Comparison of ENCODE assay signal across 8 mouse cellular contexts in the genomic region with DNA sequence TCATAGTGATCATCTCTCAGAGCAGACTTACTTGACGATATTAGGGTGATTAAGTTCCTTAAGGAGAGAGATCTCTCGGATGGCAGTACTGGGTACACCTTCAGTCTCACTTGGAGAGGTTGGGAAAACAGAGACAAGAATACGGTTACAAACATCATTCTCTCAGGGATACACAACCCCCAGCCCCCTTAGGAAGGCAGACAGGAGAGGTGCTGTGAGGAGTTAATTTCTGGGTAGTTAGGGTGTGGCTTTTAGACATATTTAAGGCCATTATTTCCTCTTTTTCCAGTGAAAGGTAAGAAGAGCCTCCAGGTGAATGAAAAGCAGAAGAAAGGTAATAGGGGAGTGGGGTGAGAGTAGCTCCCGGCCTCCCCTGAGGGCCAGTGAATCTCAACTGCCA. TPM values are rescaled to one million over a fixed set of nuclear protein-coding genes. Genes with fewer than 3 reads are reported as not detected.
DNase-seq lines count a peak whose midpoint lies in the region; ATAC-seq and TF ChIP-seq lines count a peak whose summit lies in the region.

A gene (plus strand): TSS at position 301 of the 400 bp plus-strand sequence.

- peak within 1 kb of the TSS; percentile 79 for H3K9ac ChIP-seq in kidney, embryonic 15.5 days
- peak within 1 kb of the TSS; percentile 61 for H3K9ac ChIP-seq in hindbrain, postnatal 0 days (replicated peaks; ENCODE audit: low read length)
- peak within 1 kb of the TSS; percentile 25; the same call in 1 of the 2 replicates for H3K9ac ChIP-seq in midbrain, postnatal 0 days (replicated peaks; ENCODE audit: low read length, poor library complexity, severe bottlenecking)

- ATAC-seq in kidney, embryonic 15.5 days (replicated peaks; ENCODE audit: low FRiP score) = no peak; the same call in 1 of the 2 replicates
- ATAC-seq in hindbrain, postnatal 0 days = no peak
- no peak for ATAC-seq in midbrain, postnatal 0 days (ENCODE audit: low FRiP score)

- peak within 1 kb of the TSS; percentile 74 for H3K4me3 ChIP-seq in kidney, embryonic 15.5 days (replicated peaks)
- peak within 1 kb of the TSS; percentile 74 for H3K4me3 ChIP-seq in cortical plate, adult 2 months (ENCODE audit: insufficient read depth, low read length)
- peak within 1 kb of the TSS; percentile 80 for H3K4me3 ChIP-seq in hindbrain, postnatal 0 days (ENCODE audit: low read length)
- peak within 1 kb of the TSS; percentile 54 for H3K4me3 ChIP-seq in midbrain, postnatal 0 days (ENCODE audit: low read depth, low read length)

- 8% methylated on average over 4 of the region's 4 CpGs for WGBS in kidney, embryonic 15.5 days
- 26% methylated on average over 4 of the region's 4 CpGs for WGBS in hindbrain, postnatal 0 days
- 20% methylated on average over 4 of the region's 4 CpGs for WGBS in midbrain, postnatal 0 days

- no peak for TF ChIP-seq CTCF in cortical plate, adult 2 months (IDR thresholded peaks at IDR 0.05; ENCODE audit: extremely low read depth, insufficient read depth, low read length)
- TF ChIP-seq CTCF in hindbrain, postnatal 0 days (IDR thresholded peaks at IDR 0.05; ENCODE audit: low read depth) = no peak
- no peak for TF ChIP-seq CTCF in midbrain, postnatal 0 days (IDR thresholded peaks at IDR 0.05)

- no peak for DNase-seq in kidney, postnatal 10 days
- no peak for DNase-seq in hindbrain, postnatal 0 days (ENCODE audit: low spot score)
- no peak for DNase-seq in midbrain, postnatal 0 days (ENCODE audit: low spot score)
- DNase-seq in layer of hippocampus, postnatal 14 days (ENCODE audit: low spot score in 2 of 2) = no peak
- no peak for DNase-seq in thymus, postnatal 36 days
- no peak for DNase-seq in embryo, embryonic 10 days (ENCODE audit: low spot score)

- peaks cover 32% of the 10 kb centered on the region for H3K4me1 ChIP-seq in kidney, embryonic 15.5 days
- H3K4me1 ChIP-seq in cortical plate, adult 2 months (ENCODE audit: control insufficient read depth, insufficient read depth, low read length) = no peaks in the 10 kb centered on the region
- H3K4me1 ChIP-seq in hindbrain, postnatal 0 days (ENCODE audit: insufficient read depth, low read length) = no peaks in the 10 kb centered on the region
- no peaks in the 10 kb centered on the region for H3K4me1 ChIP-seq in midbrain, postnatal 0 days (ENCODE audit: insufficient read depth, low read length)

- H3K9me3 ChIP-seq in kidney, embryonic 15.5 days (replicated peaks) = no peaks in the 10 kb centered on the region
- H3K9me3 ChIP-seq in hindbrain, postnatal 0 days (ENCODE audit: low read length) = no peaks in the 10 kb centered on the region
- no peaks in the 10 kb centered on the region for H3K9me3 ChIP-seq in midbrain, postnatal 0 days (ENCODE audit: low read length)

- no peaks in the 10 kb centered on the region for H3K27me3 ChIP-seq in kidney, embryonic 15.5 days
- H3K27me3 ChIP-seq in hindbrain, postnatal 0 days (ENCODE audit: insufficient read depth, low read length) = no peaks in the 10 kb centered on the region
- no peaks in the 10 kb centered on the region for H3K27me3 ChIP-seq in midbrain, postnatal 0 days (ENCODE audit: insufficient read depth, low read length)

- H3K36me3 ChIP-seq in kidney, embryonic 15.5 days = peaks cover 43% of the 10 kb centered on the region
- no peaks in the 10 kb centered on the region; the same call in 1 of the 2 replicates for H3K36me3 ChIP-seq in hindbrain, postnatal 0 days (ENCODE audit: insufficient read depth, low read length)
- no peaks in the 10 kb centered on the region for H3K36me3 ChIP-seq in midbrain, postnatal 0 days (ENCODE audit: insufficient read depth, low read length)

- H3K27ac ChIP-seq in kidney, embryonic 15.5 days = peak within 1 kb of the TSS; percentile 99
- H3K27ac ChIP-seq in cortical plate, adult 2 months (ENCODE audit: insufficient read depth, low read length) = no peak within 1 kb of the TSS
- H3K27ac ChIP-seq in hindbrain, postnatal 0 days = peak within 1 kb of the TSS; percentile 83
- peak within 1 kb of the TSS; percentile 19 for H3K27ac ChIP-seq in midbrain, postnatal 0 days (ENCODE audit: low read depth, low read length)

- no peak for TF ChIP-seq POLR2A in cortical plate, adult 2 months (IDR thresholded peaks at IDR 0.05; ENCODE audit: extremely low read depth, insufficient read depth, low read length)

- peak within 1 kb of the TSS; percentile 66 for H3K4me2 ChIP-seq in kidney, embryonic 15.5 days
- peak within 1 kb of the TSS; percentile 96 for H3K4me2 ChIP-seq in hindbrain, postnatal 0 days (ENCODE audit: low read depth, low read length)
- peak within 1 kb of the TSS; percentile 76 for H3K4me2 ChIP-seq in midbrain, postnatal 0 days (ENCODE audit: low read depth, low read length, poor library complexity, severe bottlenecking)

RNA-seq across cellular contexts. Expression of the gene that starts here (rescaled TPM):
- 1.2 TPM in 2 replicates for polyA plus RNA-seq in kidney, embryonic 15.5 days (2015; fragmentation: Nextera tagmentation; extraction: Ambion mirVana)
- 0.61 and 0.66 TPM in 2 replicates for polyA plus RNA-seq in cortical plate, adult 2 months (2012; rRNA removed)
- 0.63 and 1.0 TPM in 2 replicates for total RNA-seq in hindbrain, postnatal 0 days (2014; rRNA removed)
- 1.0 and 1.4 TPM in 2 replicates for polyA plus RNA-seq in hindbrain, postnatal 0 days (2015; fragmentation: Nextera tagmentation; extraction: Ambion mirVana)
- total RNA-seq in midbrain, postnatal 0 days (2014; rRNA removed) = 0.76 and 3.4 TPM in 2 replicates
- 1.0 and 1.1 TPM in 2 replicates for polyA plus RNA-seq in midbrain, postnatal 0 days (2015; fragmentation: Nextera tagmentation; extraction: Ambion mirVana)
- 1 to 10 TPM; 1.5 to 1.6 TPM for total RNA-seq in layer of hippocampus, postnatal 14 days (2021)

Comparison
In these comparisons a context has a peak if more than half of its experiments do, and no peak if none do; other contexts are left out.
1. H3K9ac ChIP-seq: peak in every context shown above with its lines; median percentile 79 in kidney, embryonic 15.5 days; 61 in hindbrain, postnatal 0 days; 25 in midbrain, postnatal 0 days.